Mouse (Mus musculus) 3T3-L1 (cell line): ENCODE measurements around the gene Ring1.

Experiments used
- DNase-seq: peaks from one replicate; pipeline ENCODE4 v3.0.0-alpha.2; 2015; ENCODE audit warnings: low read depth, low spot score

The Ring1 gene

DNA sequence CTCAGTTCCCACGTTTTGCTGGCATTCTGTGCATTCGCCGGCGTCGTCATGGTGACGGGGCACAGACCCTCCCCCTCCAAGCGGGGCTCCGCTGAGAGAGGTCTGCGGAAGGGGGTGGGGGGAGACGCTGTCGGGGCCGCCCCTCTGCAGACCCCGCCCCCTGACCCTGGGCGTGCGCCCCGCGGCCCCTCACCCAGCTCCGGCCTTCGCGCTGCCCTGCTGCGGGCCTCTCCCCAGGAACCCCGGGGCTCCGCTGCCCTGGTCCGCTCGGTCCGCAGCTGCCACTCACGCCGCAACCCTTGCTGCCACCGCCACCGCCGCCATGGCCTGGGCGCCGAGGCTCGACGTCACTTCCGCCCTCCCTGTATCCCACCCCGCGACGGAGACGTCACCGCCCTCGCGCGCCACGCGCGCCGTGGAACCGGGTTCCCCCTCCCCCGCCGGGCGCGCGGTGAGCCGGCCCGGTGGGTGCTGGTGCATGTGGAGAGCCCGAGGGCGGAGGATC is at the start of gene Ring1:
Gene Ring1 (minus strand): TSS at position 364 of the 505 bp plus-strand sequence.
- DNase-seq: peak; percentile 68

DNA sequence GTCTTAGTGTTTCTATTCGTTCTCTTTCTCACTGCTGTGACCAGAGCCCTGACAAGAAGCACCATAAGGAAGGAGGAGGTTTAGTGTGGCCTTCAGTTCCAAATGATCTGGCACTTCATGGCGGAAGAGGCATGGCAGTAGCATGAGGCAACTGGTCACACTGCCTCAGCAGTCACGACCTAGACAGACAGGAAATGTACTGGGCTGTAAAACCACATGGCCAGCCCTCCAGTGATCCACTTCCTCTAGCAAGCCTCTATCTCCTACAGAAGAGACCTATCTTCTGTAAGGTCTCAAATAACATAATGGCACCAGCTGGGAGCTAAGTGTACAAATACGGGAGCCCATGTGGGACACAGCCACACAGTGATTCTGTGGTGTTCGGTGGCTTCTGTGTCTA is 47.6 kb upstream of the Ring1 start:
- DNase-seq: no peak

DNA sequence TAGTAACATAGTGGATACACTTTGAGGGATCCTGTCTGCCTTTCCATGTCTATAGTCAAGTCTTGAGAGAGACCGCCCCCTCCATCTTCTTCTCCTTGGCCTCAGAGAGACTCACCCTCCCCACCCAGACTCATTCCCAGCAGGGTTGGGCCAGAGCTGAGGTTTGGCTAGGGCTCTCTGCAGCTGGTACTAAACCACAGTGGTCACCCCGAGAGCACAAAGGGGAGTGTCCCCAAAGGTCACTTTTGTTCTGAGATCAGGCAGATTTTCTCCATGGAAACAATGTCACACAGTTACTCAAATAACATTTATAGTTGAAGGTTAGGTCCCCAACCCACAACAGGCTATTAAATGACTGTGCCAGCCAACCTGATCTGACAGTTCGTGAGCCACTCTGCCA is 44.4 kb upstream of the Ring1 start:
- no peak for DNase-seq

DNA sequence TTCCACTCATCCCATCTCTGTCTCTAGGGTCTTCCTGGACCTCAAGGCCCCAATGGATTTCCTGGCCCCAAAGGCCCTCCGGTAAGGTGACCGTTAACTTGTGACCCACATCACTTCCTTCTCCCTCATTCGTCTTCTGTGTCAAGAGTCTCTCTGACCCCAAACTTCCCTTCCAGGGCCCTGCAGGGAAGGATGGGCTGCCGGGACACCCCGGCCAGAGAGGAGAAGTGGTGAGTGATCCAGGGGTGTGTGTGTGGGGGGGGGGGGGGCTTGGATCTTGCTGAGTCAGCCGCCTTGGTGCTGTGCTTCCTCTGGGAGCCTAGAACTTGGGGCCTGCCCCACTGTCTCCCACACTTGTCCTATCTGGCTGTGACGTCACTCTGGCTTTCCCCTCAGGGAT is 32.7 kb upstream of the Ring1 start:
- DNase-seq: no peak

DNA sequence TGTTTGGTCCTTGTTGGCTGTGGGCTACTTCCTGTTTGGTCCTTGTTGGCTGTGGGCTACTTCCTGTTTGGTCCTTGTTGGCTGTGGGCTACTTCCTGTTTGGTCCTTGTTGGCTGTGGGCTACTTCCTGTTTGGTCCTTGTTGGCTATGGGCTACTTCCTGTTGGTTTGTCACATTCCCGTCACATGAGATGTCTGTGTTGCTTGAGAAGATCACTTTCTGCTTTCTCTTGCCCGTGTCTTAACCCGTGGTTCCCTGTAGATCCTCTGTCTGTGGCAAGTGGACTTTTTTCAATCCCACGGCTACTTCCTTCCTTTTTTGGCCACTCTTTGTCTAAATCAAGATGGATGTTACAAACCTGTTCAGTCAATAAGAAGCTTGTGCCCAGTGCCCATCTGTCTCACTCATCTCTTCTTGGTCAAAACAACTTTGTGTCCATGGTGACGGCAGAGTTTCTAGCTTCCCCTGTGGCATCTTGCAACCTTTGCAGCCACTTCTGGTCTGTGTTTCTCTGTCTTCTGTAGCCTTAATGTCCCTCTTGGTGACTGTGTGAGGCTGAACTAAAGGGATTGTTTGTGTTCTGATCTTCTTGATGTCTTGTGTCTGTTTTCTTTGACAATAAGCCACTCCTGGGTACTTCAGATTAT is 23.0 kb upstream of the Ring1 start:
- DNase-seq: no peak

DNA sequence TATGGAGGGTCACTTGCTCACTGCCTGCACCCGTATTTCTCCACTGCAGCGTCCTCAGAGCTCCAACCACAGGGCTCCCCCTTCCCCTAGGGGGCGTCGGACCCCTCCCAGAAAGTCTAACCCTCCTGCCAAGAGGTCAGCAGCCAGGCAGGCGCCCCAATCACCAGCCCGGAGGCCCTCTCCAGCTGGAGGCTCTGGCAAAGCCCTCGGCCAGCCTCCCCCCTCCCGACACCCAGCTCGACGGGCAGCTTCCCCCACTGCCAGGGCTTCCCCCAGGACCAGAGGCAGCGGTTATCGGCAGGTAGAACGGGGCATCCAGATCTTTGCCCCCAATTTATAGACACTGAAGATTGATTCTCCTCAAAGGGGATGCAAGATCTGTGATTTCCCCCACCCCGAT is 21.5 kb upstream of the Ring1 start:
- DNase-seq: no peak

DNA sequence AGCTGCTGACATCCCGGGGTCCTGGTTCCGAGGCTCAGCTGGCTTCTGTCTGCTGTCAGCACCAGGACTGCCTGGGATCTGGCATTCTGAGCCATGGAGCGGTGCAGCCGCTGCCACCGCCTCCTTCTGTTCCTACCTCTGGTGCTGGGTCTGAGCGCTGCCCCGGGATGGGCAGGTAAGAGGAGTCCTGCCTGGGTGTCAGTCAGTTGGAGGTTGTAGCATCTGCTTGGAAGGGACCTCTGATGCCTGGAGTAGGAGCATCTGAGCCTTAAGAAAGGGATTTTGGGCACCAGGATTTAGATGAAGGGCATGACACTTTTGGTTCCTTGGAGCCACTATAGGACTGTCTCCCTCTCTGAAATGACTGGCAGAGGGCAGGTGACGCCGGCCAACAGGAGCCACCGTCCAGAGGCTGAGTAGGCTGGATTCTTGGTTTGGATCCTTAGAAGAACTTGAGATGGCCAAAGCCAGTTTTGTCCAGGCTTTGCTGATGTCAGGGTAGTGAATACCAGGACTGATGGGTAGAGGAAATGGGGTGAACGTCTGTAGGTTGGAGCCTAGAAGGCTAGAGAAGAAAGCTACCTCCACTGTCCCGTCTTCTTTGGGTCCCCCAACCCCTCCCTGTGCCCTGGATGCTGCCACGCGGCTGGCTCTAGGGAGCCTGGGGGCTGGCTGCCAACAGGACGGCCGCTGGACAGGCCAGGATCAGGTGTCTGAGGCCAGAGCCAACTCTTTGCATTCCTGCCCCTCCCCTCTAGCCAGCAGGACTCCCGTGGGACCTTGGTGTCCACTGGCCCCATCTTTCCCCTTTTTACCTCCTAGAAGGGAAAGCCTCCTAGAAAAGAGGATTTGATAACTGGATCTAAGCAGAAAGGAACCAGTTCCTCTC is 15.3 kb upstream of the Ring1 start:
- peak; percentile 71 for DNase-seq

DNA sequence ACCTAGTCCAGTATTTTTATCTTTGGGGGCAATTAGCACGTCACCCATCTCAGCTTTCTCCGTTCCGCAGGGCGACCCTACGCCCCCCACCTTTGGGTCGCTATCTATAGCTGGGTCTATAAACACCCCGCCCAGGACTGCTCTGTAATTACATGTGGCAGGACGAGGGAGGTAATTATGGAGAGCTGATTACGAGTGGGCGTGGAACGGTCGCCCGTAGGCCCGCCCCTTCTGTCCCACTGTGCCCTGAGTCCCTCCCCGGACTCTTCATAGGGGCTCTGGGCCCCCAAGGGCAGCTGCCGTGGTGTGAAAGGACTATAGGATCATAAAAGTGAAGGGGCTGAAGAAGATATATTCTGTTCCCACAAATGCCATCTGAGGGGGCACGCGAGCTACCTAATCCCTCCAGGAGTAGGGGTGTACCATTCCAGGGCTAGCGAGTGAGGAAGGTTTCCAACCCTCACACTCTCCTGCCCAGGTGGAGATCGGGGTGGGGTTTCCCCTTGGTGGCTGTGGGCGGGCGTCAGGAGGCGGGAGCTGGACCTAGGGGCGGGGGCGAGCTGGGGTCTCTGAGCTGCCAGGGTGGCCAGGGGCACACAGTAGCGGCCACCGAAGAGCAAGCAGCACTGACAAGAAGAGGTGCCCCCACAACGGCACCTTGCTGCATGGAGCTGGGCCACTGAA is 14.5 kb upstream of the Ring1 start, which contains the start of gene Col11a2:
Gene Col11a2 (plus strand): TSS at position 560 of the 684 bp plus-strand sequence.
- DNase-seq: no peak

DNA sequence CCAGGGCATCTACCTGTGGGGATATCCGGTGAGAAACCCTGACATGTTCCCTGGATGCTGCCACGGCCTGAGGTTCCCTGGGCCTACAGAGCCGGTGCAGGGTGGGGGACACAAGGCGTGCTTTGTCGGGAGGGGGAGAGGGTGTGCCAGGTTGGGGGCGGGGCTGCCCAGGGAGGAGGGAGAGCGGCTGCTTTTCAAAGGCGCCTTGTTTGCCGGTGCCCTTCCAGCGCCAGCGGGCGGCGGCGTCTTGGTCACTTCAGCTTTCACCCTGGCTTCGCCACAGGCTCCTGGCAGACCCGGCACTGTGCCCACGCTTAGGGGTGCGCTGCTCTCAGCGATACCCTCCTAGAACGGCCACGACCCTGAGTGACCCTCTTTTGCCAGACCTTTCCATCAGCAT is 14.0 kb upstream of the Ring1 start:
- no peak for DNase-seq

DNA sequence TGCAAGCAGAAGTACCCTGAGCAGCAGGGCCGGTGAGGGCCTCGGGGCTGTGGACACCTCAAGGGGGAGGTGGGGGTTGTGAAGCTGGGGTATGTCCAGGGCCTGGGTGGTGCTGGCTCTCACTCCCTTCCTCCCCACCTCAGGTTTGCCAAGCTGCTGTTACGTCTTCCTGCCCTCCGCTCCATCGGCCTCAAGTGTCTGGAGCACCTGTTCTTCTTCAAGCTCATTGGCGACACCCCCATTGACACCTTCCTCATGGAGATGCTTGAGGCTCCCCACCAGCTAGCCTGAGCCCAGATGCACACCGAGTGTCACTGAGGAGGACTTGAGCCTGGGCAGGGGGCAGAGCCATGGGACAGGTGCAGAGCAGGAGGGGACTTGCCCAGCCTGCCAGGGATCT is 12.8 kb upstream of the Ring1 start:
- DNase-seq: no peak

DNA sequence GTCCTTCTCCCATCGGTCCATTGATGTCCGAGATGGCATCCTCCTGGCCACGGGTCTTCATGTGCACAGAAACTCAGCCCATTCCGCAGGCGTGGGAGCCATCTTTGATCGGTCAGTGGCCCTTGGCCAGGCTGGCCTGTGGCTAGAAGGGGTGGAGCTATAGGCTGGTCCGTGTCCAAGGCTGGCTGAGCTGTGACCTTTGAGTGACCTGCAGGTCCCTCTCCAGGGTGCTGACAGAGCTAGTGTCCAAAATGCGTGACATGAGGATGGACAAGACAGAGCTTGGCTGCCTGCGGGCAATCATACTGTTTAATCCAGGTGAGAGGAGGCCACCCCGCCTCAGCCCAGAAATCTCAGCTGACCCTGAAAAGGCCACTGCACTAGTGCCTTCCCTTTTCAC is 12.2 kb upstream of the Ring1 start:
- DNase-seq: no peak

DNA sequence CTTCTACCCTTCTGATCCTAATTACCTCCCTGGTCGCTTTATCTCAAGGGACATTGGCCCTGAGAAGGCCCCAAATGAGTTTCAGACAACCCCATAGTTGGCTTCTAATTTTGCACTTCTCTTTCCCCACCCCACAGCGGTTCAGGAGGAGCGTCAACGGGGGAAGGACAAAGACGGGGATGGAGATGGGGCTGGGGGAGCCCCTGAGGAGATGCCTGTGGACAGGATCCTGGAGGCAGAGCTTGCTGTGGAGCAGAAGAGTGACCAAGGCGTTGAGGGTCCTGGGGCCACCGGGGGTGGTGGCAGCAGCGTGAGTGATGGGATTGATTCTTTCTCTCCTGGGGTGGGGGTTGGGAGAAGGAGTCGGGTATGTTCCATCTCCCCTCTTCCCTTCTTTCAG is 11.0 kb upstream of the Ring1 start:
- DNase-seq: no peak

DNA sequence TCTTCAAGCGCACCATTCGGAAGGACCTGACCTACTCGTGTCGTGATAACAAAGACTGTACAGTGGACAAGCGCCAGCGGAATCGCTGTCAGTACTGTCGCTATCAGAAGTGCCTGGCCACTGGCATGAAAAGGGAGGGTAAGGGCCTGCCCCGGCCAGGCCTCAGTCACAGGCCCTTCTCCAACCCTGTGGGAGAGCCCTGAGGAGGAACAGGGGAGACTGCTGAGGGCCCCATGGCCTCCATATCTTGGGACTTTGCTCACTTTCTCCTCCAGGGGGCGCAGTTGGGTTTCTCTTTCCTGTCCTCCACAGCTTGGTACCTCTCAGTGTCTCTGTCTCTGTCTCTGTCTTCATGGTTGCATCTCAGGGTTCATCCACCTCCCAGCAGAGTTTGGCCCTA is 9.6 kb upstream of the Ring1 start:
- peak; percentile 88 for DNase-seq

DNA sequence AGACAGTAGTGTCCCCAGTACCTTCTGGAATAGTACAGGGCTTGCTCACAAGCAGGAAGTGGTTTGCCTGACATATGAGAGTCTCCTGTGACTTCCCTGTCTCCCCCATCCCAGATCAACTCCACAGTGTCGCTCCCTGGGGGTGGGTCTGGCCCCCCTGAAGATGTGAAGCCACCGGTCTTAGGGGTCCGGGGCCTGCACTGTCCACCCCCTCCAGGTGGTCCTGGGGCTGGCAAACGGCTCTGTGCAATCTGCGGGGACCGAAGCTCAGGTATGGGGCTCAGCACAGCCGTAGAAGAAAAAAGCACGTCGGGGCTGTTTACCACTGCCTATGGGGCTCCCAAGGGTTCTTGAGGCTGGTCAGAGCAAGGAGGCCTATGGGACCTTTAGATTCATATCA is 9.0 kb upstream of the Ring1 start:
- DNase-seq: no peak

DNA sequence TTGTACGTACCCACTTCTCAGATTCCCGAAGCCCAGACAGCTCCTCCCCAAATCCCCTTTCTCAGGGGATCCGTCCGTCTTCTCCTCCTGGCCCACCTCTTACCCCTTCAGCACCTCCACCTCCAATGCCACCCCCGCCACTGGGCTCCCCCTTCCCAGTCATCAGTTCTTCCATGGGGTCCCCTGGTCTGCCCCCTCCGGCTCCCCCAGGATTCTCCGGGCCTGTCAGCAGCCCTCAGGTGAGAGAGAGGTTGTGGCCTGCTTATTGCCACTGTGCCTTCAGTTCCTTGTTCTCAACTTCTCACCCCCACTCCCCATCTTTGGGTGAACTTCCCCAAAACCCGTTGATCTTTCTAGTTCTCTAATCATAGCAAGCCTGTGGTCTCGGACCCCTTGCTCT is 8.3 kb upstream of the Ring1 start:
- DNase-seq: no peak

DNA sequence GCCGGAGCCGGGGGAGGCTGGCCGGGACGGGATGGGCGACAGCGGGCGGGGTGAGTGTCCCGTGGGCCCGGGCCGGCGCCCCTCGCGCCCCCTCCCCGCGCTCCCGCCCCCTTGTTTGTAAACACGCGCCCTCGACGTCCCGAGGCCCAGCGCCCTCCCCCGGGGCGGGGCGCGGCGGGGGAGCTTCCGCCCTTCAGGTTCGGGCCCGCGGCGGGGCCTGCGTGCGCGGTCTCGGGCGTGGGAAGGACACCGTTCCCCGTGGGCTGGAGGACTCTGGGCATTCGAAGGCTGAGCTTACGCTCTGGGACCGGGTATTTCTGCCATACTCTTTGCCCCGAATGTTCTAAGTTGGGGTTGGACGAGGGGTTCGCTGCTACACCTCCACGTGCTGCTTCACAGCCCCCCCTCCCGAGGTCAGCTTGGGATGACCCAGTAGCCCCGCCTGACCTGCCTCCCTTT is 7.7 kb upstream of the Ring1 start:
- DNase-seq: peak; percentile 46

DNA sequence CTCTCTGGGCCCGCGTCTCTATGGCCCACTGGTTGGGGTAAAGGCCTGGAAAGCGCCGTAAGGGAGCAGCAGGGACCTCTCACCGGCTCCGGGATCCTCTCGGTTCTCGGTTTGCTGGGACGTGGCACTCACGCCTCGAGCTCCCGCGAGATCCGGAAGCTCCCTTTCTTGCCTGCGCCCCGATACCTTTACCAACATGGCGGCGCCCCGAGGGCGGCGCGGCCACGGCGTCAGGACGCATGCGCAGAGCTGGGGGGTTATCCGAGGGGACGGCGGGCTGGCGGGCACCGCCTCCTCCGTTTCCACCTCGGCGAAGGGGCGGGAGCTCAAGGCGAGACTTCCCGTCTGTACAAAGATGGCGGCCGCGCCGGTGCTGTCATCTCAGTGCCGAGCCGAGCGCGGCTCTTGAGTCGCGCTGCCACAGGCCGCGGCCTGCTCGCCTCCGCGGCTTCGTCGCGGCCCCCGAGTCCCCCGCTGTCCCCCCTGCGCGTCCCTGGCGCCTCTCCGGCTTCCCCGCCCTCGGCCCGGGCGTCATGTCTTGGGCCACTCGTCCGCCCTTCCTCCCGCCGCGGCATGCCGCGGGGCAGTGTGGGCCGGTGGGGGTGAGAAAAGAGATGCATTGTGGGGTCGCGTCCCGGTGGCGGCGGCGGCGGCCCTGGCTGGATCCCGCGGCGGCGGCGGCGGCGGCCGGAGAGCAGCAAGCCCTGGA is 7.1 kb upstream of the Ring1 start, which contains the start of the genes Slc39a7 and Rxrb:
Gene Slc39a7 (minus strand): TSS at position 218 of the 709 bp plus-strand sequence.
Gene Rxrb (plus strand): TSS at position 348 of the 709 bp plus-strand sequence.
- DNase-seq: peak; percentile 96

DNA sequence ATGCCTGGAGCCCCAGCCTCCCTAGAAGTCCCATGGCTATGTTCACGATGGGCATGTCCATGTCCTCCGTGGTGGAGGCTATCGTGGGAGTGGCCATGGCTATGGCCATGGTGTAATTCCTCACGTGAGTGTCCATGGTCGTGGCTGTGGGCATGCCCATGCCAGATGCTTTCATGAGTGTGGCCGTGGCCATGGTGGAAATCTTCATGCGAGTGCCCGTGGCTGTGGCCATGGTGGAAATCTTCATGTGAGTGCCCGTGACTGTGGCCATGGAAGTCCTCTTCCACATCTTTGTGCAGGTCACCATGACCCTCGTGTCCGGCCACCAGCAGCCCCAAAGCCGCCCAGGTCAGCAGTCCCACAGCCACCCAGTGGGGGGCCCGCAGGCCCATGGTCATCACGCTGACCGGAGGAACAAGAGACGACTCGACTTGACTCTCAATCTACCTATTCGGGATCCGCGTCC is 6.4 kb upstream of the Ring1 start:
- DNase-seq: peak; percentile 53

DNA sequence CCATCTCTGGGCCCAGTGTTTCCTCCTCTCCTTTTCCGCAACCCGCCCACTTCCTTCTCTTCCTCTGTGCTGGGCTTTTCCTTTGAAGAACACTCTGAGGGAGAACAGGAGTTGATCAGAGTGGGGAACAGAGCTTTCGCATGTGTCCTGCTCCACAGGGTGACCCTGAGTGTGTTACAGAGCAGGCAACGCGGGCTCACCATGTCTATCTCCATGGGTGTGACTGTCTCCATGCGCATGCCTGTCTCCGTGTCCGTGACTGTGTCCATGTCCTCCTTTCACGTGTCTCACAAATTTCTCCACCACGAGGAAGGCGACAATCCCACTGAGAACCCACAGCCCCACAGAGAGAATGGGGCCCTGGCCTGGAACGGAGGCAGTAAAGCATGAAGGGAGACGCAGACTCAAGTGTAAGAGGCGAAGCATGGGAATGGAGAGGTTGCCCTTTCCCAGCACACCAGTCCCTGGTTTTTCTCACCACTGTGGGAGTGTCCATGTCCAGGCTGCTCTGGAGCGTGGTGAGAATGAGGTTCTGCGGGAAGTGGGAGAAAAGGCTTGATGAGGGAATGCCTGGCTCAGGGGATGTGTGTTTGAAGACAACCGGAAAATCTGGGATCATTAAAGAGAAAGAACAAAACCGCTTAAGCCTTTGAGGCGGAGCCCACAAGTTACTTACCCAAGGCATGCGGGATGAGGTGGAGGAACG is 5.6 kb upstream of the Ring1 start:
- no peak for DNase-seq

DNA sequence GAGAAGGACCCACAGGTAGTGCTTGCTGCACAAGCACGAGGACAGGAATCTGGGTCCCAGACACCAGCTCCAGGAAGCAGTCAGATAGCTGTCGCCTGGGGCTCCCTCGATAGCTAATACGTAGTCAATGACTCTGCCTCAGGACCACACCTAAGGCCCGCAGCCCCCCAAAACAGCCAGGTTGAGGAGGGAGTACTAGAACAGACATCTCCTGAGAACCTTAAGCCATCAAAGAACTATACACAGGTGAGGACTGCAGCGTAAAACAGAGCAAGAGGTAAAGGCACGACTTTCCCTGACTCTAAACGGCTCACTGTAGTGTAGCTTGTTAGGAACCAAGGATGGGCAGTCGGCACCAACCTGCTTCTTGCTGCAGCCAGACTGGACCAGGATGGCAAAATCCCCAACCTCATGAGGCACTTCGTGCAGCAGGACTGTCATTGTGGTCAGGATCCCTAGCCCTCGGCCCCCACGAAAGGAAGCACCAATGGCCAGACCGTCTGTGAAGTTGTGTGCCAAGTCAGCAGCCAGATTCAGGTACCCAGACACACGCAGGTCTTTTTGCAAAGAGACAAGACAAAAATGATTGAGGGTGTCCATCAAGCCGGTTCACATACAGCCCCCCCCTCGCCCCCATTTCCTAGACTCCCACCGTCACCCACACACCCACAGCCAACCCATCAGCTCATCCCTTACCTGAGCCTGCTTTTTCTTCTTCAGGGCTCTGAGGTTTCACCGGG is 4.8 kb upstream of the Ring1 start:
- DNase-seq: no peak
